Mouse (Mus musculus): ENCODE measurements around the gene Casp14. TPM values are rescaled to one million over a fixed set of nuclear protein-coding genes. Genes with fewer than 3 reads are reported as not detected.
"Not testable (repeated sequence)": the region's sequence is repeated elsewhere in the genome, so short reads cannot be mapped to it uniquely, and the experiment has no call there.

Casp14 gene
- total RNA-seq, 2 experiments from 2014 or later: not detected

- intact Hi-C loops (cut with DNase I): no loop called here
- DNase-seq (ENCODE audit: low spot score): no peak
These were observed 31.0 kb downstream of the Casp14 start for GRCm38 (mm10) chr10:78686995-78687577.

- intact Hi-C loops (cut with DNase I); DNase-seq (ENCODE audit: low spot score): not testable (repeated sequence)
These were observed 48.0 kb downstream of the Casp14 start for GRCm38 (mm10) chr10:78670121-78670520.

- DNase-seq (ENCODE audit: low spot score); intact Hi-C loops (cut with DNase I): not testable (repeated sequence)
These were observed 51.4 kb downstream of the Casp14 start for GRCm38 (mm10) chr10:78666696-78667095.

GRCm38 (mm10) chr10:78664546-78664945 lies 53.5 kb downstream of the Casp14 start:
- no peak for DNase-seq (ENCODE audit: low spot score)
- intact Hi-C loops (cut with DNase I): no loop called here

Other genes with a start within 250 kb of the Casp14 start
- not detected for gene Olfr1358, start 200.9 kb downstream of the Casp14 start, total RNA-seq (2021)
- gene Ilvbl, start 143.9 kb downstream of the Casp14 start, total RNA-seq (2021): 10 to 100 TPM; 32.9 to 34.9 TPM
- gene Syde1, start 126.3 kb downstream of the Casp14 start, total RNA-seq (2021): 10 to 100 TPM; 12.8 to 13.7 TPM
- not detected for gene Olfr1357, start 100.2 kb downstream of the Casp14 start, total RNA-seq (2021)
- gene Ccdc105, start 34.8 kb upstream of the Casp14 start, total RNA-seq (2021): not detected
- not detected for gene Slc1a6, start 62.2 kb upstream of the Casp14 start, total RNA-seq (2021)
- not detected for gene Olfr1356, start 133.9 kb upstream of the Casp14 start, total RNA-seq (2021)
- not detected for gene Olfr1355, start 157.2 kb upstream of the Casp14 start, total RNA-seq (2021)
- gene Olfr1354, start 194.9 kb upstream of the Casp14 start, total RNA-seq (2021): not detected
- gene Olfr8, start 232.3 kb upstream of the Casp14 start, total RNA-seq (2021): not detected
- gene Olfr1353, start 245.0 kb upstream of the Casp14 start, total RNA-seq (2021): not detected

Data from heart, postnatal 25 days (tissue).